In genomic region chr14:57730527-57730926, GRCm38 (mm10) we compare ENCODE assay signal across 10 mouse cellular contexts. TPM values are rescaled to one million over a fixed set of nuclear protein-coding genes. Genes with fewer than 3 reads are reported as not detected.
A peak's percentile ranks its signal among the peaks of the same experiment; 100 is the strongest.
DNase-seq lines count a peak whose midpoint lies in the region; ATAC-seq lines count a peak whose summit lies in the region.
"Had no signal": no experiment of that assay in that cellular context is flagged by ENCODE, and none has a peak within 500 bp of the region (broad histone marks: within the 10 kb centered on the region; RNA-seq: fewer than 3 reads in every experiment).

No protein-coding gene starts in this region.

- H3K4me1 ChIP-seq in kidney, embryonic 14.5 days (ENCODE audit: control insufficient read depth, insufficient read depth, low read length): peaks cover 28% of the 10 kb centered on the region

- peak overlapping the region; percentile 88 for H3K27ac ChIP-seq in kidney, embryonic 14.5 days (ENCODE audit: low read depth, low read length)

- peak; percentile 56 for ATAC-seq in kidney, embryonic 14.5 days (ENCODE audit: low FRiP score, low TSS enrichment)

- DNase-seq in gastrocnemius, adult 18-20 months (ENCODE audit: low spot score): peak; percentile 28
- DNase-seq in gastrocnemius, postnatal 36 days: no peak
- DNase-seq in adrenal gland, adult 8-10 months: peak; percentile 27
- peak; percentile 81 for DNase-seq in heart, adult 8-10 months (ENCODE audit: low spot score)
- DNase-seq in mesoderm, embryonic 11.5 days (ENCODE audit: low read depth, low spot score): peak; percentile 14
- no peak for DNase-seq in left cerebral cortex, postnatal 14 days (ENCODE audit: low spot score in 2 of 2)
- DNase-seq in layer of hippocampus, adult 18-20 months (ENCODE audit: low spot score in 2 of 2): no peak

- peaks cover 4% of the 10 kb centered on the region; the same call in 1 of the 2 replicates for H3K9me3 ChIP-seq in kidney, embryonic 14.5 days (ENCODE audit: control insufficient read depth, low read length)
- H3K9me3 ChIP-seq: G1E had no signal

- H3K27me3 ChIP-seq in kidney, embryonic 14.5 days (ENCODE audit: control insufficient read depth, insufficient read depth, low read length): no peaks in the 10 kb centered on the region

- intact Hi-C loops in gastrocnemius, postnatal 36 days (cut with DNase I): no loop called here
- intact Hi-C loops in left cerebral cortex, postnatal 14 days (cut with DNase I): no loop called here

- peak overlapping the region; percentile 35; the same call in 1 of the 2 replicates for H3K9ac ChIP-seq in kidney, embryonic 14.5 days (ENCODE audit: low read depth, low read length)

- peak overlapping the region; percentile 9; the same call in 1 of the 2 replicates for H3K4me2 ChIP-seq in kidney, embryonic 14.5 days (replicated peaks; ENCODE audit: low read depth, low read length)

- 38% methylated on average over 9 of the region's 9 CpGs for WGBS in kidney, embryonic 14.5 days

- H3K36me3 ChIP-seq in kidney, embryonic 14.5 days (ENCODE audit: control insufficient read depth, insufficient read depth, low read length): peaks cover 2% of the 10 kb centered on the region; the same call in 1 of the 2 replicates
- H3K36me3 ChIP-seq: G1E had no signal

- H3K4me3 ChIP-seq in kidney, embryonic 14.5 days (ENCODE audit: low read length): no peak overlapping the region

RNA-seq across cellular contexts. Expression of gene Gm49361, which starts 15.4 kb away (rescaled TPM):
- under 1 TPM; 0.96 to 1.00 TPM for total RNA-seq in gastrocnemius, adult 18-20 months (2021)
- total RNA-seq in gastrocnemius, postnatal 36 days (2021): under 1 TPM in 1 of 2 experiments, not detected in 1; 0.74 TPM
- total RNA-seq in adrenal gland, adult 8-10 months (2022): 1 to 10 TPM in 3 of 4 experiments, not detected in 1; 2.4 to 5.0 (median 2.6) TPM
- 1 to 10 TPM in 3 of 4 experiments, not detected in 1; 1.6 to 2.7 (median 1.8) TPM for total RNA-seq in heart, adult 8-10 months (2022)
- not detected in 2 replicates for polyA plus RNA-seq in kidney, embryonic 14.5 days (2014; fragmentation: Nextera tagmentation; extraction: Ambion mirVana)
- total RNA-seq in left cerebral cortex, postnatal 14 days (2021): under 1 TPM in 1 of 2 experiments, not detected in 1; 0.64 TPM
- 1 to 10 TPM in 1 of 2 experiments, under 1 TPM in 1; 0.30 to 2.5 TPM for total RNA-seq in layer of hippocampus, adult 18-20 months (2021)
- total RNA-seq: G1E had no signal
- polyA plus RNA-seq: G1E; limb, embryonic 11.5 days had no signal

RNA-seq across cellular contexts. Expression of gene Lats2, which starts 27.7 kb away (rescaled TPM):
- total RNA-seq in gastrocnemius, adult 18-20 months (2021): 10 to 100 TPM; 18.4 to 18.9 TPM
- 10 to 100 TPM; 13.4 to 17.3 TPM for total RNA-seq in gastrocnemius, postnatal 36 days (2021)
- total RNA-seq in adrenal gland, adult 8-10 months (2022): 10 to 100 TPM; 37.7 to 49.3 (median 44.2) TPM
- 10 to 100 TPM; 24.3 to 39.2 (median 31.0) TPM for total RNA-seq in heart, adult 8-10 months (2022)
- 12.6 and 21.5 TPM in 2 replicates for polyA plus RNA-seq in kidney, embryonic 14.5 days (2014; fragmentation: Nextera tagmentation; extraction: Ambion mirVana)
- 10 to 100 TPM; 11.3 to 13.5 TPM for total RNA-seq in left cerebral cortex, postnatal 14 days (2021)
- total RNA-seq in layer of hippocampus, adult 18-20 months (2021): 10 to 100 TPM; 52.7 to 54.4 TPM

Comparison
In these comparisons a context has a peak if more than half of its experiments do, and no peak if none do; other contexts are left out.
1. DNase-seq: peak in gastrocnemius, adult 18-20 months (single experiment), adrenal gland, adult 8-10 months (single experiment), heart, adult 8-10 months (single experiment) and mesoderm, embryonic 11.5 days (single experiment); none in gastrocnemius, postnatal 36 days (0 of 2), left cerebral cortex, postnatal 14 days (0 of 2) and layer of hippocampus, adult 18-20 months (0 of 2).